Mouse (Mus musculus): ENCODE data around the gene Gm14393. TPM values are rescaled to one million over a fixed set of nuclear protein-coding genes. Genes with fewer than 3 reads are reported as not detected.
"Not testable (repeated sequence)": the region's sequence is repeated elsewhere in the genome, so short reads cannot be mapped to it uniquely, and the experiment has no call there.

Gm14393 gene
- total RNA-seq (2021): 1 to 10 TPM in 1 of 2 experiments, not detected in 1; 1.1 TPM
- long read RNA-seq, experiment 1: 0 reads
- long read RNA-seq, experiment 2, partial matches to known transcripts: 1 of 1 reads
- long read RNA-seq, experiment 2, other reads (novel, unspliced or antisense): 0 of 1 reads

DNA sequence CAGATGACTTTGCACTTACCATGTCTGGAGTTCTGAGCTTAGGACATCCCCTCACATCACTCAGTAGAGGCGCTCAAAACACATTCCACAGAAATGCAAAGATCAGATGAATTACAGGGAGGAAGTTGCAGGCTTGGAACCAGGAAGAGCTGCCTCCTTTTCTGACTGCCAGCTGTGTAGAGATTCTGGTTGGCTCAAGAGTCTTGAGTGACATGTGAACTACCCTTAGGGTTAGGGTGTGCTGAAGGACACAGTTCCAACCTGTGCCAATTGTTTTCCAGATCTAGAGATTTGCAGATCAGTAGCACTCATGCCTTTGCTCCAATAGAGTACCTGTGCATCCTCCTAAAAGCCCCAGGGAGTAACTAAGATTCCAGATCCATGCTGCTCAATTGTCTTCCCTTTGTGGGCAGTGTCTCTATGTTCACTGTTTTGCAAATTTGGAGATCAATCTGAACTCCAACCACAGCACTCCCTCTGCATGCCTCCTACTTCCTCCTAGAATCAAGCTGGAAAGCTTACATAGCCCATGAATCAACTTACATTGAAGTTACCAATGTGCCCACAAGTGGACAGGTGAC is at the start of gene Gm14393:
Gm14393 (minus strand) TSS at position 101 of the 581 bp plus-strand sequence.
- DNase-seq: not testable (repeated sequence)

DNA sequence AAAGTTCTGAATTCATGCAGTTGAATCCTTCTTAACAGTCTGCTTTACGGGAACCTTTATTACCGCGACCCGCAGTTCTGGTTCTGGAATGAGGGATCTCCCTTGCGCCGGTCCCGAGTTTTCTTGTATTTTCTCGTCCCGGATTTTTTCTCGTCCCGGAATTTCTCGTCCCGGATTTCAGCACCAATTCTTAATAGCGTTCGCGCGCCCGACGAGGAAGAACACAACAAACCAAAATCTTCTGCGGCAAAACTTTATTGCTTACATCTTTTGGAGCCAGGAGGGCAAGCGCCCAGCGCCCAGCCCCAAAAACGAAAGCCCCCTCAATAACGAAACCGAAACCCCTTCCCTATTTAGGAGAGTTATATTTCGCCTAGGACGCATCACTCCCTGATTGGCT is 23.3 kb downstream of the Gm14393 start:
- not testable (repeated sequence) for DNase-seq

Other genes starting within 250 kb of the Gm14393 start
- gene Gm14444, start 57.5 kb downstream of the Gm14393 start, total RNA-seq (2021): under 1 TPM; 0.28 to 0.59 TPM
- gene Gm14399, start 74.2 kb upstream of the Gm14393 start, total RNA-seq (2021): 10 to 100 TPM in 1 of 2 experiments, 1 to 10 TPM in 1; 7.5 to 12.2 TPM
- under 1 TPM; 0.72 to 0.88 TPM for gene Gm14443, start 108.1 kb upstream of the Gm14393 start, total RNA-seq (2021)
- 10 to 100 TPM; 38.1 to 42.3 TPM for gene Gm14391, start 139.1 kb upstream of the Gm14393 start, total RNA-seq (2021)
- 10 to 100 TPM in 1 of 2 experiments, 1 to 10 TPM in 1; 7.0 to 10.4 TPM for gene Gm14440, start 207.3 kb upstream of the Gm14393 start, total RNA-seq (2021)